Mouse (Mus musculus) kidney, adult 2 months (tissue): ENCODE data around the gene Kif1b.

Experiments
- CTCF ChIP-seq: fragments of 200-500 bp; conservative IDR thresholded peaks from 2 replicates; pipeline ENCODE4 v1.5.1; 2011; ENCODE audit warnings: low read depth, mild to moderate bottlenecking, control low read depth, low read length, moderate library complexity, mixed read lengths; ENCODE audit not compliant: insufficient read depth, insufficient read length
- POLR2A ChIP-seq: fragments of 200-500 bp; IDR thresholded peaks from one replicate; pipeline ENCODE4 v1.6.1; 2011; ENCODE audit warnings: low read depth, low read length, control low read depth

DNA sequence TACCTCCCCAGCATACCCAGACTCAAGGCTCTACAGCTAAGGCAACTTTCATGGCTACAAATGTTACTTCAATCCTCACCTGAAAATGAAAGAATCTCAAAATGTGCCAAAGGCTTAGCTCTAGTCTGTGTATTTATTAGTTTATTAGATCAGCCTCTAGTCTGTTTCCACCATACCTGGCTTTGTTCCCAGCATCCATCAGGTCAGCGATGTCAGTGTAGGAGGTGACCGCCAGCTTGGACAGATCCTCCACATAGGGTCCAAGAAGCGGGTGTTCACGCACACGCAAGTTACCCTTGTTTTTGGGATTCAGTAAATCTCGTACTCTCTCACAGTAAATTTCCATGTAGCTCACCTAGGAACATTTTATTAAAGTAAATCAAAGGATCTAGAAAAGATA is 37.0 kb downstream of the Kif1b start:
- TF ChIP-seq POLR2A: no peak
- no peak for TF ChIP-seq CTCF
